Mouse (Mus musculus): ENCODE results near the gene Mboat1. TPM values are rescaled to one million over a fixed set of nuclear protein-coding genes. Genes with fewer than 3 reads are reported as not detected.

Mboat1 gene
- total and polyA plus RNA-seq, 2 experiments from 2014 or later = 1.0 to 1.6 TPM

GRCm38 (mm10) chr13:30194834-30195233, 58.5 kb downstream of the Mboat1 start:
- H3K27ac ChIP-seq (ENCODE audit: low read depth) = no peak overlapping the region
- H3K36me3 ChIP-seq (replicated peaks; ENCODE audit: control insufficient read depth, insufficient read depth, low read length) = no peaks in the 10 kb centered on the region
- no peak overlapping the region for H3K4me3 ChIP-seq (ENCODE audit: low read depth, low read length)
- TF ChIP-seq EP300 (IDR thresholded peaks at IDR 0.05; ENCODE audit: low read depth) = no peak
- no peak for TF ChIP-seq CTCF (IDR thresholded peaks at IDR 0.05; ENCODE audit: low read depth)
- no peak for DNase-seq (ENCODE audit: low spot score)
- no peak overlapping the region for H3K9ac ChIP-seq (replicated peaks; ENCODE audit: low read depth, low read length)
- 57% methylated on average over 3 of the region's 3 CpGs for whole genome bisulfite sequencing
- no peak for ATAC-seq (ENCODE audit: insufficient read depth, low read depth)
- no peaks in the 10 kb centered on the region for H3K27me3 ChIP-seq (ENCODE audit: control insufficient read depth, insufficient read depth, low read length)
- H3K9me3 ChIP-seq (replicated peaks; ENCODE audit: control insufficient read depth, low read length) = no peaks in the 10 kb centered on the region
- H3K4me1 ChIP-seq (ENCODE audit: control insufficient read depth, insufficient read depth) = no peaks in the 10 kb centered on the region
- H3K4me2 ChIP-seq (ENCODE audit: low read depth, low read length) = no peak overlapping the region

- ATAC-seq (ENCODE audit: insufficient read depth, low read depth) (no peak), DNase-seq (ENCODE audit: low spot score) (no peak)
- H3K27ac ChIP-seq (ENCODE audit: low read depth) = no peak overlapping the region
- no peaks in the 10 kb centered on the region for H3K27me3 ChIP-seq (ENCODE audit: control insufficient read depth, insufficient read depth, low read length)
- WGBS = 80% methylated on average over 8 of the region's 8 CpGs
- no peak overlapping the region for H3K4me2 ChIP-seq (ENCODE audit: low read depth, low read length)
- no peak overlapping the region for H3K9ac ChIP-seq (replicated peaks; ENCODE audit: low read depth, low read length)
- H3K4me3 ChIP-seq (ENCODE audit: low read depth, low read length) = no peak overlapping the region
- TF ChIP-seq CTCF (IDR thresholded peaks at IDR 0.05; ENCODE audit: low read depth) (no peak), EP300 (IDR thresholded peaks at IDR 0.05; ENCODE audit: low read depth) (no peak)
- no peaks in the 10 kb centered on the region for H3K9me3 ChIP-seq (replicated peaks; ENCODE audit: control insufficient read depth, low read length)
- H3K36me3 ChIP-seq (replicated peaks; ENCODE audit: control insufficient read depth, insufficient read depth, low read length) = no peaks in the 10 kb centered on the region
- H3K4me1 ChIP-seq (ENCODE audit: control insufficient read depth, insufficient read depth) = no peaks in the 10 kb centered on the region
Observed at GRCm38 (mm10) chr13:30196661-30197060, 60.4 kb downstream of the Mboat1 start.

GRCm38 (mm10) chr13:30198101-30198570, 61.8 kb downstream of the Mboat1 start:
- DNase-seq (ENCODE audit: low spot score) (no peak), ATAC-seq (ENCODE audit: insufficient read depth, low read depth) (no peak)
- TF ChIP-seq CTCF (IDR thresholded peaks at IDR 0.05; ENCODE audit: low read depth) = no peak
- no peak for TF ChIP-seq EP300 (IDR thresholded peaks at IDR 0.05; ENCODE audit: low read depth)
- H3K27me3 ChIP-seq (ENCODE audit: control insufficient read depth, insufficient read depth, low read length) = no peaks in the 10 kb centered on the region
- 78% methylated on average over 9 of the region's 9 CpGs for WGBS
- H3K9me3 ChIP-seq (replicated peaks; ENCODE audit: control insufficient read depth, low read length) = no peaks in the 10 kb centered on the region
- H3K4me1 ChIP-seq (ENCODE audit: control insufficient read depth, insufficient read depth) = no peaks in the 10 kb centered on the region
- H3K4me3 ChIP-seq (ENCODE audit: low read depth, low read length) = no peak overlapping the region
- no peak overlapping the region for H3K27ac ChIP-seq (ENCODE audit: low read depth)
- no peak overlapping the region for H3K4me2 ChIP-seq (ENCODE audit: low read depth, low read length)
- no peak overlapping the region for H3K9ac ChIP-seq (replicated peaks; ENCODE audit: low read depth, low read length)
- H3K36me3 ChIP-seq (replicated peaks; ENCODE audit: control insufficient read depth, insufficient read depth, low read length) = no peaks in the 10 kb centered on the region

GRCm38 (mm10) chr13:30199821-30200220, 63.5 kb downstream of the Mboat1 start:
- 68% methylated on average over 4 of the region's 4 CpGs for WGBS
- no peak for DNase-seq (ENCODE audit: low spot score)
- TF ChIP-seq EP300 (IDR thresholded peaks at IDR 0.05; ENCODE audit: low read depth) (no peak), CTCF (IDR thresholded peaks at IDR 0.05; ENCODE audit: low read depth) (no peak)

GRCm38 (mm10) chr13:30200737-30201136, 64.4 kb downstream of the Mboat1 start:
- ATAC-seq (ENCODE audit: insufficient read depth, low read depth) = no peak

More at GRCm38 (mm10) chr13:30199821-30200220, 63.5 kb downstream of the Mboat1 start:
- no peaks in the 10 kb centered on the region for H3K4me1 ChIP-seq (ENCODE audit: control insufficient read depth, insufficient read depth)
- H3K4me2 ChIP-seq (ENCODE audit: low read depth, low read length) = no peak overlapping the region
- H3K9me3 ChIP-seq (replicated peaks; ENCODE audit: control insufficient read depth, low read length) = no peaks in the 10 kb centered on the region
- no peak overlapping the region for H3K4me3 ChIP-seq (ENCODE audit: low read depth, low read length)
- H3K27me3 ChIP-seq (ENCODE audit: control insufficient read depth, insufficient read depth, low read length) = no peaks in the 10 kb centered on the region
- no peaks in the 10 kb centered on the region for H3K36me3 ChIP-seq (replicated peaks; ENCODE audit: control insufficient read depth, insufficient read depth, low read length)
- no peak for ATAC-seq (ENCODE audit: insufficient read depth, low read depth)
- no peak overlapping the region for H3K9ac ChIP-seq (replicated peaks; ENCODE audit: low read depth, low read length)
- H3K27ac ChIP-seq (ENCODE audit: low read depth) = no peak overlapping the region

GRCm38 (mm10) chr13:30203018-30203417, 66.7 kb downstream of the Mboat1 start:
- no peaks in the 10 kb centered on the region for H3K9me3 ChIP-seq (replicated peaks; ENCODE audit: control insufficient read depth, low read length)
- 82% methylated on average over 2 of the region's 2 CpGs for WGBS
- no peaks in the 10 kb centered on the region for H3K36me3 ChIP-seq (replicated peaks; ENCODE audit: control insufficient read depth, insufficient read depth, low read length)
- H3K27ac ChIP-seq (ENCODE audit: low read depth) = no peak overlapping the region
- H3K9ac ChIP-seq (replicated peaks; ENCODE audit: low read depth, low read length) = no peak overlapping the region
- TF ChIP-seq EP300 (IDR thresholded peaks at IDR 0.05; ENCODE audit: low read depth) (no peak), CTCF (IDR thresholded peaks at IDR 0.05; ENCODE audit: low read depth) (no peak)
- H3K4me3 ChIP-seq (ENCODE audit: low read depth, low read length) = no peak overlapping the region
- H3K4me1 ChIP-seq (ENCODE audit: control insufficient read depth, insufficient read depth) = no peaks in the 10 kb centered on the region
- DNase-seq (ENCODE audit: low spot score) (no peak), ATAC-seq (ENCODE audit: insufficient read depth, low read depth) (no peak)
- no peak overlapping the region for H3K4me2 ChIP-seq (ENCODE audit: low read depth, low read length)
- no peaks in the 10 kb centered on the region for H3K27me3 ChIP-seq (ENCODE audit: control insufficient read depth, insufficient read depth, low read length)

More at GRCm38 (mm10) chr13:30200737-30201136, 64.4 kb downstream of the Mboat1 start:
- Histone ChIP-seq H3K4me2 (ENCODE audit: low read depth, low read length) (no peak overlapping the region), H3K27ac (ENCODE audit: low read depth) (no peak overlapping the region), H3K27me3 (ENCODE audit: control insufficient read depth, insufficient read depth, low read length) (no peaks in the 10 kb centered on the region), H3K36me3 (replicated peaks; ENCODE audit: control insufficient read depth, insufficient read depth, low read length) (no peaks in the 10 kb centered on the region), H3K4me1 (ENCODE audit: control insufficient read depth, insufficient read depth) (no peaks in the 10 kb centered on the region), H3K4me3 (ENCODE audit: low read depth, low read length) (no peak overlapping the region), H3K9me3 (replicated peaks; ENCODE audit: control insufficient read depth, low read length) (no peaks in the 10 kb centered on the region), H3K9ac (replicated peaks; ENCODE audit: low read depth, low read length) (no peak overlapping the region)
- WGBS = 93% methylated on average over 2 of the region's 2 CpGs
- TF ChIP-seq CTCF (IDR thresholded peaks at IDR 0.05; ENCODE audit: low read depth) = no peak
- TF ChIP-seq EP300 (IDR thresholded peaks at IDR 0.05; ENCODE audit: low read depth) = no peak
- no peak for DNase-seq (ENCODE audit: low spot score)

All from heart, postnatal 0 days (tissue).